Mouse (Mus musculus) inflammation-experienced regulatory T-cells, adult 6 months (primary cell): ENCODE data around the gene Gzmk. TPM values are rescaled to one million over a fixed set of nuclear protein-coding genes. Genes with fewer than 3 reads are reported as not detected.

Source experiments
- ATAC-seq: one replicate; pipeline ENCODE4 v1.8.0; 2017
- polyA plus RNA-seq, 3 experiments: library from polyadenylated mRNA; unstranded; fragments of 100-300 nt; shearing (Covaris generic); gene quantifications; one replicate each; pipeline ENCODE4 v1.2.1; 2017

Gene Gzmk
- polyA plus RNA-seq, 3 experiments from 2014 or later: 1.0 to 254 (median 2.3) TPM

DNA sequence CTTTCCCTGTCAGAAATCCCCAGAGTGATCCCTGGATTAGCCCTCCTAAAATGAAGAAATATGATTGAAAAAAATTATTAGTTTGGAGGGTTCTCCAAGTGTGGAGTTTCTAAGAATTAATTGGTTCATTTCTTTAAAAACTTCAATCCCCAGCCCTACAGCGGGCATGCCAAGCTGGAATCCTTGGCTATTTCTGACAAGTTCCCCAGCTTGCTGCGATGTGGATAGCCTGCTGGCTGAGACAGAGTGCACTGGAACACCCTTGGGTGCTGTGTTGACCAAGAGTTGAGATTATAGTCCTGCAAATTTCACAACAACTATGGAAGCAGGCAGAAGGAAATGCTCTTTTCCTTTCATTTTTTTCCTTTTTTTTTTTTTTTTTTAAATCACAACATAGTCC lies 24.1 kb downstream of the Gzmk start:
- ATAC-seq: no peak

DNA sequence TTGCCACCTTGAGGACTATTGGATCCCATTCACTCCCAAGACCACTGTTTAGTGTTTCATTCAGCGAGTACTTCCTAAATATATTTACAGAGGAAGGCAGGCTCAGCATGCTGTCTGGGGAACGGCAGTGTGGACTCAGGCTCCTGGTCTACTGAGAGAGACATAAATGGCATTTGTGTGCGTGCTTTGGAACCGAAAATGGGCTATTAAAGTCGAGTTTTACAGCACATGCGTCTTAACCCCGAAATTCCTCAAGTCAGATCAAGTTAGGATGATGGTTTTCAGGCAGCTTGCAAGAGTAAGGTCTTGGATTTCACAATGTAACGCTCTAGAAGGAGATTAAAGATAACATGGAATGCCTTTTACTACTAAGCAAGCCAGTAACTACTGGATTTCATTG lies 25.0 kb downstream of the Gzmk start:
- no peak for ATAC-seq

DNA sequence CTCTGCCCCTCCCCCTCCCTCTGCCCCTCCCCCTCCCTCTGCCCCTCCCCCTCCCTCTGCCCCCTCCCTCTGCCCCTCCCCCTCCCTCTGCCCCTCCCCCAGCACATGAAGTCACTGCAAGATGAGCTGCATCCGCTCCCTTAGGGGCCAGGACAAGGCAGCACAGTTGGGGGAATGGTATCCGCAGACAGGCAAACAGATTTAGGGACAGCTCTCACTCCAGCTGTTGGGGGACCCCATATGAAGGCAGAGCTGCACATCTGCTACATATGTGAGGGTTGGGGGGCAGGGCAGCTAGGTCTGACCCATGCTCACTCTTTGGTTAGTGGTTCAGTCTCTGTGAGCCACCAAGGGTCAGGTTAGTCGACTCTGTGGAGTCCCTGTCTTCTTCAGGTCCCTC lies 26.4 kb downstream of the Gzmk start:
- no peak for ATAC-seq

DNA sequence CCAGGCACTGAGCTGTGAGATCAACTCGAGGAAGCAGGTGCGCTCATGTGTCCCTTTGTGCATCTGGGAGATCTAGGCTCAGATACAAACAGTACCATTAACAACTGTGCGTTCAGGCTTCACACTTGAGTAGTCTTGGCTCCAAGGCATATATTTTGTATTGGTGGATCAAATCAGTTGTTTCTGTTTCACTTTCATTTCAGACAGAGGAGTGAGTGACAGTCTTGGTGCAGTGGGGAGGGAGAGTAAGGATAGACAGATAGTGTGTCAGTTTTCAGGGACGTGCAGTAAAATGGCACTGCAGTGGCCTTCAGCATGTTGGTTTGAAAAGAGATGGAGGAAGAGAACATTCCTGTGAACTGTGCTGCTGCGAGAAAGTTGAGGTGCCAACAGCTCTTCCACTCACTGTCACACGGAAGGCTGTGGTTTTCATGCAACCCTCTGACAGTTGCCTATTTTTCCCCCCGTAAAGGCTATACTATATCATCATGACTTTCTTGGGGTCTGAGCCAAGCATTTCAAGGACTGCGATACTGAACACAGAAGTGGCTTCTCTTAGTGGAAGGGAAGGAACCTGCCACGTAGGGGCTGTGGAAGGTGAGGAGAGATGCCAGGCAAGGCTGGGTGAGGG lies 27.7 kb downstream of the Gzmk start:
- peak; percentile 95 for ATAC-seq

GRCm38 (mm10) chr13:113196808-113197674 lies 28.7 kb downstream of the Gzmk start:
- ATAC-seq: no peak

DNA sequence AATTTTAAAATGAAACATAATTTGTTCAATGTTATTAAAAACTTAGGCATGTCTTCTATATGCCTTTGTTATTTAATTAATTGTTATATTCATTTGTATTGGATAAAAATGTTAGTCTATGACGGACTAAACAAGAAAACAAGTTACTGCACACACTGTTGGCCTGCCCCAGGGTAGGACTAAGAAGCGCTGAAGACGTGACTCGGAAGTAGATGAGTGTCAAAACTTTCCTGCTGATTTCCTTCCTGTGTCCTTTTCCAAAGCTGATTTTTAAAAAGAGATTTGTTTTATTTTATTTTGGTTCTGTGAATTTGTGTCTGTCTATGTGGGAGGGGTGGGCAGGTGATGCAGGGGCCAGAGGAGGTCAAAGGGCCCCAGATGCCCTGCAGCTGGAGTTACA lies 42.0 kb downstream of the Gzmk start:
- ATAC-seq: peak; percentile 51

GRCm38 (mm10) chr13:113183310-113183709 lies 42.4 kb downstream of the Gzmk start:
- peak; percentile 83 for ATAC-seq

DNA sequence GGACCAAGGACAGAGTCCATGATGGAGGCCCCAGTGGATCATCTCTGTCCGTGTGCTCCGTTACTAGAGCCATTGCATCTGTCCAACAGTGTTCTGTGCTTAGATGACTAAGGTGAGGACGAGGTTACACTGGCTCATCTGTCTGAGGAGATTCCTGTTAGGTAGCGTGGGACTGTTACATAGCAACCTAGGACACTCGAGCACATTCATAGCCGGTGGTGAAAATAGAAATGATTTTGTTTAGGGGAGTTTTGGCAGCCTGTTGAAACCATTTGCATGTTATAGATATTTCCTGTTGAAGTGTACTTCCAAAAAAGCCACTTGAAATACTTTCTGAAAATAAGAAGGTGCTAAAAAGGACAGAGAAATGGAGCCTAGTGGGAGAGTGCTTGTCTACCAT lies 51.5 kb downstream of the Gzmk start:
- no peak for ATAC-seq

GRCm38 (mm10) chr13:113170256-113170655 lies 55.5 kb downstream of the Gzmk start:
- ATAC-seq: peak; percentile 77

GRCm38 (mm10) chr13:113168018-113168534 lies 57.6 kb downstream of the Gzmk start:
- no peak for ATAC-seq

- ATAC-seq: no peak
Measured at GRCm38 (mm10) chr13:113164252-113165005, 61.3 kb downstream of the Gzmk start.

DNA sequence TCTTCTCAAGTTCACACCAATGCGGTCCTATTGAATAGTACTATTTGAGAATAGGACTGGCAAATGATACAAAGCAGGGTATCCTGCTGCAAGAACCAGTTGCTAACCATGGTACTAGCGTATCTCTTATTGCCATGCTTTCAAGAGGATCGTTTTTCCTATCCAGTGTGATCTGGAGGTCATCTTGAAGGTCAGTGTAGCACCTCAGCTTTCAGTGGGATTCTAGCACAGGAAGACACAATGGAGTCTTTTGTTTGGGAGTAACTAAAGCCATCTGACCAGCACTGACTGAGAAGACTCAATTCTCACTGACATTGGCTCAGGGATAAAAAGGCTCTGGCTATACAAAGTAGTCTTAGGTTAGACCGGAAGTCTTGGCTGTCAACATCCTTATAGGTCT lies 74.2 kb downstream of the Gzmk start:
- ATAC-seq: no peak

GRCm38 (mm10) chr13:113139597-113139996 lies 86.1 kb downstream of the Gzmk start:
- no peak for ATAC-seq

DNA sequence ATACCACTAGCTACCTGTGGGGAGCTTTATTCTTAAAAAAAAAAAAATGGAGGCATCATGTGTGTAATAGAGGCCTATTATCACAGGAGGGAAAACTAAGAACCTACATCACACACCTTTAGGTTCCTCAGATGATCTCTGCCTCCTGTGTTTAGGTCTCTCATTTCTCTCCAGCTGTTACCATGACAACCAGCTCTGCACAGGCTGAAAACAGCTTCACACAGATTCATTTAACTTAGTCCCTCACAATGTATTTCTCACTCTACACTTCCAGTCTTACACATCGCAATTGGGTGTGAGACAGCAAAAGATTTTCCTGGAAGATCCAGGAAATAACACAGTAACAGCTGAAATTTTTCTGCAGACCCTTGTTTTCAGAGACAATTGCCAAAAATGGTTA lies 95.7 kb downstream of the Gzmk start:
- no peak for ATAC-seq

Other genes starting within 250 kb of the Gzmk start
- not detected for gene Ccno, start 238.1 kb downstream of the Gzmk start, polyA plus RNA-seq
- gene Mcidas, start 232.1 kb downstream of the Gzmk start, polyA plus RNA-seq: not detected
- gene Cdc20b, start 190.8 kb downstream of the Gzmk start, polyA plus RNA-seq: not detected
- gene Gpx8, start 179.5 kb downstream of the Gzmk start, polyA plus RNA-seq: not detected
- gene Gzma, start 124.9 kb downstream of the Gzmk start, polyA plus RNA-seq: 10 to 100 TPM in 1 of 3 experiments, under 1 TPM in 1, not detected in 1; 0.98 to 40.3 TPM
- gene Esm1, start 16.2 kb downstream of the Gzmk start, polyA plus RNA-seq: 1 to 10 TPM in 1 of 3 experiments, under 1 TPM in 2; 0.27 to 4.4 (median 0.63) TPM
- not detected for gene BC067074, start 67.3 kb upstream of the Gzmk start, polyA plus RNA-seq